Mouse (Mus musculus): Measurements from ENCODE around the gene Trp53.
"Not testable (repeated sequence)": the region's sequence is repeated elsewhere in the genome, so short reads cannot be mapped to it uniquely, and the experiment has no call there.

Trp53 gene

DNA sequence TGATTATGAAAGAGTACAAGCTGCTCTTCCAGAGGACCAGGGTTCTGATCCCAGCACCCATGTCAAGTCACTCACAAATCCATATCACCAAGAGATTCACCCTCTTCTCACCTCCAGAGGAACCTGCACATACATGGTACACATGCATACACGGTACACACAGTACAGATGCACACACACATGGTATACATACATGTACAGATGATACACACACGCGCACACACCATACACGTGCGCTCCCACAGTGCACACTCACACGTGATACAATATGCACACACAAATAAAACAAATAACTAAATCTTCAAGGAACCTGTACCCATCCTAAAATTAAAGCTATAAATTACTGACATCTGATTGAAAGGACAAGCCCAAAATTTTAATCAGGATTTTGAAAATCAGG lies 14.7 kb downstream of the Trp53 start:
- no peak for DNase-seq (ENCODE audit: low read depth, low spot score)

DNA sequence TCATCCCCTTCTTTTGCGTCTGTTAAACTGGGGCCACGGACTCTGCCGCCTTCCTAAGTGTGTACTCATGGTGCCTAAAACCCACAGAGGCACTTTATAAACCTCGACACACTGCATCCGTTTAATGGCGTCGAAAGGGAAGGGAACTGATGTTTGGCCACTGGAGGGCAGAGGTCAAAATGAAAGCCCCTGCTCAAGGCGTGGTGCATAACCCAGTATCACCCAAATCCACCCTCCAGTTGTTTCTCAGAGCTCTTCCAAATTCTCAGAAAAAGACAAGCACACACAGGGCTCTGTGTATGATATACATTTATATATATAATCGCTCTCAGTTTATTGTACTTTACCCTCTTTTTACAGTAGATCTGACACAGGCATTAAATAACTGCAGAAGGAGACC lies 19.3 kb downstream of the Trp53 start:
- no peak for DNase-seq (ENCODE audit: low read depth, low spot score)

DNA sequence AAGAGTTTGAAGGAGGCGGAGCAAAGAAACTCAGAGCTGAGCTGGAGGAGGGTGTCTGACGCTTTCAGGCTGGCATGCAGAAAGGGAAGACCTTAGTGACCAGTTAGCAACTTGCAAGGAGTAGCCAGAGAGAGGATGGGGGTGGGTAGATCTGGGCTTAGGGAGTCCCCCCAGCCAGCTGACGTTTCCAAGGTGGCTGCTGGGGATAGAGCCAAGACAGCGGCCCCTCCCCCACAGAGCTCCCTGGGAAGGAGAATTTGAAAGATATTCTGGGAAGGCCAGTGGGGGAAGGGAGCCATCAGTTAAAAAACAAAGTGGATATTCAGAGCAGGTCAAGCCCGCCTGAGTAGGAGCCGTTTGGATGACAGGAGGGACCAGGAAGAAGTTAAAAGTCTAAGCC lies 19.9 kb downstream of the Trp53 start:
- no peak for DNase-seq (ENCODE audit: low read depth, low spot score)

DNA sequence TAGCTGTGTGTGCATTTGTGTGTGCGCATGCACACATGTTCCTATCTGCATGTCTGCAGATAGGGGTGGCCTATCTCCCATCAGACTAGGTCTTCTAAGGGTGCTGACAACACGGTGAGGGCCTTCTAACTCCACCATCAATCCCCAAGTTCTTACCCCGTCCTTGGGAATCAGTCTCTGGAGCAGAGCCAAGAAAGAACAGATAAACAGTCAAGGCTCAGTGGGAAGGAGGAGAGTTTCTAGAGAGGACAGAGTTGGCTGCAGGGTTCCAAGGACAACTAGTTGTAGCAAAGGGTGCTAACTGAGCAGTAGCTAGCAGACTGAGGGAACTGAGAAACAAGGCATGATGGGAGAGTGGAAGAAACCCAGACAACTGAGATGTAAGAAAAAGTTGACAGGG lies 21.6 kb downstream of the Trp53 start:
- DNase-seq (ENCODE audit: low read depth, low spot score): no peak

DNA sequence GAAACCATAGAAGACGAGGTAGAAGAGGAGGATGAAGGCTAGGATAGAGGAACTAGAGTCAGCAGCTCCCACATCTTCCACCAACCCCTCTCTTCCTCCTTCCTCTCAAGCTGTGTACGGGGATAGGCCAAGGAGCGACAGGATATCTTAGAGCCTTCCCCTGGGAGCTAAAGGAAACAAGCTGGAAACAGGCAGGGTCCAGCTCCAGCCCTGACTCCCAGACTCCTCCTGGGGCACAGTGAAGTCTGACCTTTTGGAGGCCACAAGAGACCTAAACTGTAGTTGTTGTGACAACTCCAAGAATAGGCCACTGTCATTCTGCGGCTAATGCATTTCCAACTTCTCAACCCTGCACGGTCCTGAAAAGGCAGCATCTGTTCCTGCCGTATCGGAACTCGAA lies 23.4 kb downstream of the Trp53 start:
- DNase-seq (ENCODE audit: low read depth, low spot score): no peak

DNA sequence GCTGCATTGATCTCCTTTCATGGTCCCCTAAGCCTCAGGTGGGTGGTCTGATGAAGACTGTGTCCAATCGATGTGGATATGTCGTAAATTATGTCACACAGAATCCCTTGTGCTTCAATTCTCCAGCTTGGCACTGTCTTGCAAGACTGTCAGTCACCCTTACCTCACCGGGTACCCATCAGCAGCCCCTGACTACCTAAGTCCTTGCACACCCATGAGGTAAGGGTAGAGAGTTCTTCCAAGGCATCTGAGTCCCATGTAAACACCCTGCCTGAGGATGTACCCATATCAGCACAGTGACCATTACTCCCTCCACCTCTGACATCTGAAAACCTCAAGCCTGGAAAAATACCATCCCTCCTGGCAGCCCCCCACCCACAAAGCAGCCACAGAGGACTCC lies 24.2 kb downstream of the Trp53 start:
- no peak for DNase-seq (ENCODE audit: low read depth, low spot score)

DNA sequence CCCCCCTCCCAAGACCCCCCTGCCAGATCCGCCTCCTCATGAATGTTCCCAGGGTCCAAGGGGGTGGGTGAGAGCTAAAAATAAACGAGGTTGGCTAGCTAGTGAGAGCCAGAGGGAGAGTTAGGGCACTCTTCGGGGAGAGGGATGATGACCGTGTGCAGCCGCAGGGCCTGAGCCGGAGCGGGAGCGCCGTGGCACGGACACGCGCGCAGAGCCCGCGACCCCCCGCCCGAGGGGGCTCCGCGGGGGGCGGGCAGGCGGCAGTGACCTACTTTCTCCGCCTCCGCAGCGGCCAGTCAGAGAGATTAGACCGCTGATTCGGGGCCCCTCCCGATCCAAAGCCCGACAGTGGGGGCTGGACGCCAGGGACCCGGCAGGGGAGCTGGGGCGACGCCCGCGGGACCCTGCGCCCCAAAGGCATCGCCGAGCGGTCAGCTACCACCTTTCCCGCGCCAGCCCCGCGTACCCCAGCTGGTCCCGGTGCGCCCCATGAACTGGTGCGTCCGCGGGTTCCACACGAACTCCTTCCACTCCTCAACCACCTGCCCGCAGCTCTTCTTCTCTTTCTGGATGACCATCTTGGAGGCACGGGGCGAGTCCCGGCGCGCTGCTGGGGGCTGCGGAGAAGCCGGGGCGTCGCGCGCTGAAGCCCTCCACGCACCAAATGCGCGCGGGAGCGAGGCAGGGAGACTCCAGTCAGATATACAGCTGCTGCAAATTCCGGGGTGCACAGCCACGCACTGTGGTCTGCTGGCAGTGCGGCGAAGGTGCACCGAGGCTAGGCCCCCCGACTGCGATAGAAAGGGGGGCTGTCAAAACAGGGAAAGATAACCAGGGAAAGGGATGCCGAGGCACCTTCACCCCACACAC lies 24.9 kb downstream of the Trp53 start:
- peak; percentile 26 for DNase-seq (ENCODE audit: low read depth, low spot score)

DNA sequence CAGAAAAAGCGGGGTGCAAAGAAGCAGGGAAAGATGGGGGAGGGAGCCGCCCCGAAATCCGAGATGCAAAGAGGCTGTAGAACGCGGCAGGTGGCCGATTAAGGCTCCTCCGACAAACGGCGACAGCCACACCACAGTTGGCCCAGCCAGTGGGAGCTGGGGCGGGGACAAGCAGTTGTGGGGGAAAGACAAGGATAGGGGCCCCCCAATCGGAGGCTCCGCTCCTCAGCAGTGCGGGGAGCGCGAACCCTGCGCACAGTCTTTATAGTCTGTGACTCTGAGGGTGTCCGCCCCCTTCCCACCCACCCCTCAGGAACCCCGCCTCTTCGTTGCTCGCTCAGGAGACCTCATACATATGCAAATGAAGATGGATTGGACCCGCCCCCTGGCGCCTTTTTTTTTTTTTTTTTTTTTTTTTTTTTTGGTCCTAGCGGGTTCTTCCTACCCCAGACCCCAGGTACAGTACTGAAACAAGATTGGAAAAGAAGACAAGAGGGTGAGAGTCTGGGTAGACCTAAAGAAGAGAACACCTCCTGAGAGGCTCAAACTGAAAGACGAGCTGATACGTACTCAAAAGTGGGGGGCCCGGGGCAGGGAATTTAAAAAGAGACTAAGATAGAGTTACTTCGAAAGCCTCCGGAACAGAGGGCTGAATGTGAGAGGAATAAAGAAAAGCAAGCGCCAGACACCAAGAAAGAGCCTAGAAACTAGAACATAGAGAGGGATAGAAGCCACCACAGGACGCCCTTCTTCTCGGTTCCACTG lies 25.7 kb downstream of the Trp53 start, which contains the start of gene Atp1b2:
Atp1b2 (minus strand) TSS at position 217 of the 765 bp plus-strand sequence.
- DNase-seq (ENCODE audit: low read depth, low spot score): peak; percentile 82

DNA sequence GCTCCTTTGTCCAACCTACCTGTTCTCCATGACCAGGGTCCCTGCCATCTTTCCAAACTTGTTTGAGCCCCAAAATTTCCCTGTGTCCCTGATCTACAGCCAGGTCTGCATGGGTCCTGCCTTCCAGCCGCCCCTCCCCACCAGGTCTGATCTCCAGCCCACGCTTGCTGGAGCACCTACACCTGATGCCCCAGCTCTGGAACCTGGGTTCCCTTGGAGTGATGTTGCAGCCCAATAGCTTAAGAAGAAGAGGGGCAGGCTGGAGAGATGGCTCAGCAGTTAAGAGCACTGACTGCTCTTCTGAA lies 26.3 kb downstream of the Trp53 start:
- no peak for DNase-seq (ENCODE audit: low read depth, low spot score)

DNA sequence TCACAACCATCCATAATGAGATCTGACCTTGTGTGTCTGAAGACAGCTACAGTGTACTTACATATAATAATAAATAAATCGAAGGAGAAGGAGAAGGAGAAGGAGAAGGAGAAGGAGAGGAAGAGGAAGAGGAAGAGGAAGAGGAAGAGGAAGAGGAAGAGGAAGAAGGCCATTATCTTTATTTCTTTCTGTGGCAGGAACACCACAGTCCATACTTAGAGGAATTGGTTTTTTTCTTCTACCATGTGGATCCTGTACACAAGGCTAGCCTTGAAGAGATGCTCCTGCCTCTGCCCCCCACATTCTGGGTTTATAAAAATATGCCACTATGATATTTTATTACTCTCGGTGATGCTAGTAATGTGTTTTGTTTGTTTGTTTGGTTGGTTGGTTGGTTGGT lies 26.7 kb downstream of the Trp53 start:
- DNase-seq (ENCODE audit: low read depth, low spot score): no peak

DNA sequence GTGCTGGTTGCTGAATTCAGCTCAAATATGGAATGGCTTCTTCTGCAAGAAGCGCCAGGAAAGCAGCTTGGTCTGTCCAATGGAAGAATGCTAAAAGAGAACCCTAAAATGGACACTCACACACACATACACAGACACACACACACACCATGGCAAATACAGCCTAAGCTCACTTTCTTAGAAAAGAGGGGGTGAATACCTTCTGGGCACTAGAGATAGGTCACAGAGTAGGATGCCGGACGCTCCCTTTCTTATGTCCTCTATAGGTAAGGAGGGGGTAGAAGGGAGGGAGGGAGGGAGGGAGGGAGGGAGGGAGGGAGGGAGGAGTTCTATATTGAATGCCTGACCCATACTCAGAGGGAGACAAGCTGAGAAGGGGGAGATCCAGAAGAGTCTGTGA lies 28.4 kb downstream of the Trp53 start:
- DNase-seq (ENCODE audit: low read depth, low spot score): no peak

DNA sequence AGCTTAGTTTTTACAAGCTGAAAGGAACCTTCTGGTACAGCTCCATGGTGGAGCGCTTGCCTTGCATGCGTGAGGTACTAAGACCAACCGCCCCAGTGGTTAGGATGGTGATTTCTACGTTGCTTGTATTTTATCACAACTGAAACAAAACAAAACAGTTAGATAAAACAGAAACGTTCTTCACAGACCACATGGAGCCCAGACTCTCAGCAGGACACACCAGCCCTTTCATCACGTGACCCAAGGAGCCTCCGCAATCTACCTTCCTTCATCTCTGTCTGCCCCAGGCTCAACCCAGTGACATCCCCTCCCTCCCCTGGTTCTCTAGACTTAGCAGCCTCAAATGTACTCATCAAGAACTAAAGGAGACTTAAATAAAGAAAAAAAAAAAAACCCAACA lies 29.3 kb downstream of the Trp53 start:
- no peak for DNase-seq (ENCODE audit: low read depth, low spot score)

DNA sequence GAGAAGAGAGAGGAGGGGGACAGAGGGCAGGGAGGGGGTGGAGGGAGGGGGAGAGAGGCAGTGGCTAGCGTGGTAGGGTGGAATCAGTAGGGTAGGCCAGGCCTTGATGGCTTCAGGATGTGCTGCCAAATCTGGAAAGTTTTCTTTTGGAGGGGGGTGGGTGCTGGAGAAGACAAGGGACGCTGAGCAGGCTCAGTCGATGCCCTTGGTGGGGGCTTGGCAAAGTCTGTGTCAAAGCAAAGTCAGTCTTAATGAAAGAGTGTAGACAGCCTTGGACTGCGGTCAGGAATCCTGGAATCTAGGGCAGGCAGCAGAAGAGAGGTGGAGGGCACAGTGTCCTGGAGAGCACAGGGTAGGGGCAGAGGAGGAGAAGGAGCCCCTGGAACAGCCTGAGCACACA lies 30.7 kb downstream of the Trp53 start:
- no peak for DNase-seq (ENCODE audit: low read depth, low spot score)

DNA sequence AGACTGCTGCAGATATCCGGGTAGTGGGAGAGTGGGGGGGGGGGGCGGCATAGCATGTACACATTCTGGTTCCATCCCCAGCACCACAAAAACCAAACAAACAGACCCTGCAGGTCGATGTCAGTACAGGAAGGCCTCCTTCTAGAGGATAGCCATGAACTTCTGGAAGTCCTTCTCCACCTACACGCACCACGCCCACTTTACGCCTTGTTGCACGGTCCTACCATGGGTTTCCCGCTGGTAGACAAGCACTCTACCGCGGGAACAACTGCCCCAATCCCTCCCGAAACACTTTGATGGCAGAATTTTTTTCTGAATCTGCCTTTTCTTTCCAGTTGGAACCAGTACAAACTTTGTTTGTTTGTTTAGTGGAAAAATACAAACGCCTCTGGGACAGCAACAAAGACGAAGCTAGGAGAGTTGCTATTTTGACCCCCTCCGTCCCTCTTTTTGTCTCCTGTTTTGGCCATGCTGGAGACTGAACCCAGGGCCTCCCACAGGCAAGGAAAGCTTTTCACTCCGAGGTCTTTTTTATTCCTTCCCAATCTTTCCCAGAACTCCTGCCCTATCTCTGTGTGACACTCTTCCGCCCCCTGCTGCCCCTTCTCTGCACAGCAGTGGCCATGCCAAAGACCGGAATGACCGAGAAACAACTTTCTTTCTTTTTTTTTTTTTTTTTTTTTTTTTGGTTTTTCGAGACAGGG lies 33.5 kb downstream of the Trp53 start:
- peak; percentile 36 for DNase-seq (ENCODE audit: low read depth, low spot score)

DNA sequence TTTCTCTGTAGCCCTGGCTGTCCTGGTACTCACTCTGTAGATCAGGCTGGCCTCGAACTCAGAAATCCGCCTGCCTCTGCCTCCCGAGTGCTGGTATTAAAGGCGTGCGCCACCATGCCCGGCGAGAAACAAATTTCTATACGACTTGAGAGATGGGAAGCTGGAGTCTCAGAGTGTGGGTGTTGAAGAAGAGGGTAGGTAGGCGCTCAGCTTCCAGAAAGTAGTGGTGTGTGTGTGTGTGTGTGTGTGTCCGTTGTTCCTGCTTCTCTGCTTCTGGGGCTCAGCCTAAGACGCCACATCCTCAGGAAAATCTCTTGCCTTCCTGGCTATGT lies 34.1 kb downstream of the Trp53 start:
- not testable (repeated sequence) for DNase-seq (ENCODE audit: low read depth, low spot score)

DNA sequence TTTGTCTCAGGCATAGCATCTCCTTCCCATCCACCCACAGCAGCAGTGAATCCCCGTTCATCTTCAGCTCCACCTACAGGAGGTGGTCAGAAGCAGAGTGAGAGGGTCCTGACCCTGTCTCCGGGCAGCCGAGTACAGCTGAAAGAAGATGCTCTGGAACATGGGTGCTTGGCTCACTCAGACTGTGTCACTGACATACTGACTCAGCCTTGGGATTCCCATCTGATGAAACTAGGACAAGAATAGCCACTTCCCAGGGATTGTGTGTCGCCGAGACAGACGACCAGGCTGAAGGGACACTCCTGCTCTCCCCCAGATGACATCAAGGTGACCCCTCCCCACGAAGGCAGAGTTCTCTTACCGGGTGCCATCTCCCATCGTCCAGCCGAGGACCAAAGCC lies 36.6 kb downstream of the Trp53 start:
- DNase-seq (ENCODE audit: low read depth, low spot score): no peak

DNA sequence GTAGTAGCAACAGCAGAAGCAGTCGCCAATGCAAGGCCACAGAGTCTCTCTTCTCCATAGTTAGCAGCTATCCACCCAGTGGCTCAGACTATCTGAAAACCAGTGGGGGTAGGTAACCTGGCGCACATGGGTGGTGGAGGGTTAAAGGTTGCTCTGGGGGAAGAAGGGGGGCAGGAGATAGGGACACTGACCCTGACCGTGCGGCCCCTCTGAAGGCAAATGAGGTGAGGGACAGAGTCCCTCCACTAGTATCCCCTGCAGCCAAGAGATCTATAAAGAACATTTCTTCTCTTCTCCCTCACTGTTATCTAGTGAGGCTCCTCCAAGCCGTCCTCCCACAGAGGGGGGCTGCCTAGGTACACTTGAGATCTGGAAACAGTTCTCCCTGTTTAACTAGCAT lies 37.6 kb downstream of the Trp53 start, which contains the start of gene Shbg:
Shbg (minus strand) TSS at position 101 of the 400 bp plus-strand sequence.
- DNase-seq (ENCODE audit: low read depth, low spot score): no peak

DNA sequence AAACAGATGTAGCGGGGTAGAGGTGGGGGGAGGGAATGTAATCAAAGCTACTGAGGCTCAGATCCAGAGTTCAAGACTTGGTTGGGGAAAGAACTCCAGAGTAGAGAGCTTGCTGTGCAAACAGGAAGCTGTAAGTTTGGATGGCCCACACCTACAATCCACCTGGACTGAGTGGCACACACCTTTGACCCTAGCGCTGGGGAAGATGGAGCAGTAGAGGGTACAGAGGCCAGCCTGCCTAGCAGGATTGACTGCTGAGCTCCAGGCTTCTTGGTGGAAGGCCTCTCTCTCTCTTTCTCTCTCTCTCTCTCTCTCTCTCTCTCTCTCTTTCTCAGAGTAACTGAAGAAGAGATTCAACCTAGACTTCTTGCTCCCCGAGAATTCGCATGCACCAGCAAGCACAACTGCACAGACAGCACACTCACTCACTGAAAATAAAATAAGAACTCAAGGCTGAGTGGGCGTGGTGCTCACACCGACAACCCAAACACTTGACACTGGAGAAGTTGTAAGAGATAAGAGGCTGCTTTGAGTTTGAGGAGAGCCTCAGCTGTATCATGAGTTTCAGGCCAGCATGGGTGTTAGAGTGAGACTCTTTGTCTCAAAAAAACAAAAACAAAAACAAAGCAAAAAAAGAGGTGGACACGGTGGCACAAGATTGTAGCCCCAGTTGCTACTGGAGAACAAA lies 40.4 kb downstream of the Trp53 start:
- no peak for DNase-seq (ENCODE audit: low read depth, low spot score)

DNA sequence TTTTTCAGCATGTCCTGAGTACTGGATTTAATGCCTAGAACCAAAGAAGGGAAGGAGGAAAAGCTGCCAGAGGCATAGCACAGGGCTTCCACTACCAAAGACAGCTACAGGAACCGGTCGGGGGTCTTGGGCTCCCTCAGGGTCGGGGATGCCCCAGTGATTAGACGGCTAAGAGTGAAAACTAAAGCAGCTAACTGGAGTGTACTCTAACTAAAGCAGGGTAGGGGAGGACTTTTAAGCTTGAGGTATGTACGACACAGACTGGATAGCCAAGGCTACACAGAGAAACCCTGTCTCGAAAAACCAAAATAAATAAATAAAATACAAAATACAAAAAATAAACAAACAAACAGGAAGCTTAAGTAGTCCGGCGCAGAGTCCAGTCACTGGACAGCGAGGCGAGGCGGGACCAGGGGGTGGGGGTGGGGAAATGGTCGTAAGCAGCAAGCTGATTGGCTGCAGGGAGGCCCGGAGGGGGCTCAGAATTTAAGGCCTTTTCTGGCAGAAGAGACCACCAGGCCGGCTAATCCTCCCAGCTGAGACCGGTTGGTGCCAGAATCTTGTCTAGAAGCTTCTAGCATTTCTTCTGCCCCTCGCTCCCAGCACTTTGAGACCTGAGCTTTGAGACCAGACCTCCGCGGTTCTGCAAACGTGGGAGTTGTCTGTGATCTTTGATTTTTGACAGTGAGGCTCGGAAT lies 41.6 kb downstream of the Trp53 start, which contains the start of gene Sat2:
Sat2 (plus strand) TSS at position 454 of the 698 bp plus-strand sequence.
- no peak for DNase-seq (ENCODE audit: low read depth, low spot score)

DNA sequence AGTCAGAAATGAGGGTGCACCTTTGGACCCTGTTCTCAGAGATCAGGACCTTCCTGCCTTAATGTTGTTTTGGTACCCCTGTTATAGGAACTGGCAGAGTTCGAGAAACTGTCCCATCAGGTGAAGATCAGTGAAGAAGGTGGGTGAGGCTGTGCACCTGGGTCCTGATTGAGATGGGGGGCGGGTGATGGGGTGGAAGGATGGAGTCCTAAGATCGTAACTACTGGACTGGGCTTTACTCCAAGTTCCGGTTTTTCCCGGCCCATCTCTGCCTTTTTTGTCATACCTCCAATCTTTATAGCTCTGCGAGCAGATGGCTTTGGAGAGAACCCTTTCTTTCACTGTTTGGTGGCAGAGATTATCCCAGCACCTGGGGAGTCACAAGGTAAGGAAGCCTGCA lies 42.2 kb downstream of the Trp53 start:
- DNase-seq (ENCODE audit: low read depth, low spot score): no peak

DNA sequence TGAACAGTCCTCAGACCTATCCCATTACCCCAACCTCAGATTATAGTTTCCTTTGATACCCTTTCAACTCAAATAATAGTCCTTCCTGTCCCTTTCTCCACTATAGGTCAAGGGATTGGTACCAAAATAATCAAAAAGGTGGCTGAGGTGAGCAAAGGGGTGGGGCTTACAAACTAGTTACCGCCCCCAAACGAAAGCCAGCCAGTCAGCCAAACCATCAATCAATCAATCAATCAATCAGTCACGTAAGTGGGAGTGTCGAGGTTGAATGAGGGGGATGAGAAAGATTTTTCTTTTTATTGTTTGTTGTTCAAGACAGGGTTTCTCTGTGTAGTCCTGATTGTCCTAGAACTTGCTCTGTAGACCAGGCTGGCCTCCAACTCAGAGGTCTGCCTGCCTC lies 42.8 kb downstream of the Trp53 start:
- no peak for DNase-seq (ENCODE audit: low read depth, low spot score)
